Mouse (Mus musculus): Measurements from ENCODE around the gene Rufy2.

DNA sequence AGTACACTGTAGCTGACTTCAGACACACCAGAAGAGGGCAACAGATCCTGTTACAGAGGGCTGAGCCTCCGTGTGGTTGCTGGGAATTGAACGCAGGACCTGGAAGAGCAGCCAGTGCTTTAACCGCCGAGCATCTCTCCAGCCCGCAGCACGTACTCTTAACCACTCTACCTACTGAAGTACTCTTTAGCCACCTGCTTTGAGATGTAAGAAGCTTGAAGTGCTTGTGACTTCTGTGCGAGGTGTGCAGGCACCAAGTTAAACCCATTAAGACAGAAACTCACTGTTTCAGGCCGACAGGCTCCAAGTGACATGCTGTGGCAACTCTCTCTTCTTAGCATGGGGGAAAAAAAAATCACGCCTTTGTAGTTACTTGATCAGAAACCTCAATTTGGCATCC, 34.1 kb downstream of the Rufy2 start:
- TF ChIP-seq CTCF (IDR thresholded peaks at IDR 0.05; ENCODE audit: low read depth, low read length): no peak
- no peak for TF ChIP-seq POLR2A (IDR thresholded peaks at IDR 0.05; ENCODE audit: borderline replicate concordance, low read depth, low read length)

Measured in bone marrow macrophage, adult 2 months (primary cell).